Mouse (Mus musculus) bone marrow, adult 2 months (tissue): Measurements from ENCODE around the gene Mfap2.

Experiments
- CTCF ChIP-seq: fragments of 200-500 bp; IDR thresholded peaks from 2 replicates; pipeline ENCODE4 v1.5.1; 2011; ENCODE audit warnings: low read length, control low read depth; ENCODE audit not compliant: control insufficient read depth, insufficient read depth
- POLR2A ChIP-seq: fragments of 200-500 bp; IDR thresholded peaks from 2 replicates; pipeline ENCODE4 v1.6.1; 2011; ENCODE audit warnings: low read depth, mild to moderate bottlenecking, control low read depth, low read length, borderline replicate concordance; ENCODE audit not compliant: control insufficient read depth

GRCm38 (mm10) chr4:141012558-141012957 lies 2.3 kb downstream of the Mfap2 start:
- no peak for TF ChIP-seq CTCF
- TF ChIP-seq POLR2A = no peak
